Mouse (Mus musculus): Measurements from ENCODE around the gene Vil1. TPM values are rescaled to one million over a fixed set of nuclear protein-coding genes. Genes with fewer than 3 reads are reported as not detected.
A peak's percentile ranks its signal among the peaks of the same experiment; 100 is the strongest.

Gene Vil1
- polyA plus RNA-seq, 1 experiment, result not detected

DNA sequence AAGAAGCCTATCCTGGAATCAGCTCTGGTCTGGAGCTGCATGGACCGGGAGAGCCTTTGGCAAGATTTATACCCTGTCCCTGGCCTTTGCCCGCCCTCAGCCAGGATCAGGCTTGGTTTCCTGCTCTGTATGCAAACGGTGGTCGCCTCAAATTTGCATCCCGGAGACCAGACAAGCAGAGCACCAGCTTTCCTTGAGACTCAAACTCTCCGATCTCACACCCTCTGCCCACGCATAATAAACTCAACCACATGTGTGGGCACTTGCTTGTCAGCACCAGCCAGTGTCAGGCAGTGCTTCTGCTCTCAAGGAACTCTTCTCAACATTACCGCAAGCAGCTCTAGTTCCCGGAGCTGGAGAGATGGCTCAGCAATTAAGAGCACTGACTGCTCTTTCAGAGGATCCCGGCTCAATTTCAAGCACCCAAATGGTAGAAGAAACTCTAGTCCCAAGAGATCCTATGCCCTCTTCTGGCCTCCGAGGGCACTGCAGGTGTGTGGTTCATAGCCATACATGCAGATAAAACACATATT lies 11.2 kb upstream of the Vil1 start:
- H3K27me3 ChIP-seq (ENCODE audit: control insufficient read depth), result no peaks in the 10 kb centered on the region
- H3K36me3 ChIP-seq (ENCODE audit: control insufficient read depth), result peaks cover 32% of the 10 kb centered on the region
- peaks cover 76% of the 10 kb centered on the region for H3K4me1 ChIP-seq (ENCODE audit: control insufficient read depth)
- H3K9me3 ChIP-seq (ENCODE audit: control insufficient read depth, low read length), result peaks cover 2% of the 10 kb centered on the region; the same call in 1 of the 2 replicates
- TF ChIP-seq TAL1 (IDR thresholded peaks at IDR 0.05; ENCODE audit: low read length) (no peak), GATA1 (IDR thresholded peaks at IDR 0.05; ENCODE audit: low read length) (no peak)
- peak overlapping the region; percentile 68 for H3K4me3 ChIP-seq (replicated peaks)

DNA sequence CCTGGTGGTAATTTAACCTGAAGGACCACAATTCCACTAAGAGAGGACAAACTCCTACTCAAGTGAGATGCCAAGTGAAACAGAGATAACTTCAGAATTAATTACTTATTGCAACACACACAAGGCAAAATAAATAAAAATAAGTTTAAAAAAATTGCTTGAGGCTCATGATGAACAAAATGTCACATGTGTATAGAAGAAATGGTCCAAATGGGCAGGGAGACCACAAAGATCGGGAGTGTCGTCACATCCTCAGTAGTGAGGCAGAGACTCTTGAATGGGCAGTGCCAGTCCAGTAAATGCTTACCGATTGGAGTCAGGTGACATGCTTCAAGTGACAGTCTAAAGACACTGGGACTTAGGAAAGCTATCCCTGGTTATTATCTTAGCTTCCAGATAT lies 8.6 kb upstream of the Vil1 start:
- peaks cover 6% of the 10 kb centered on the region for H3K36me3 ChIP-seq (ENCODE audit: control insufficient read depth)
- H3K4me1 ChIP-seq (ENCODE audit: control insufficient read depth), result peaks cover 55% of the 10 kb centered on the region
- no peak overlapping the region for H3K4me3 ChIP-seq (replicated peaks)
- peaks cover 2% of the 10 kb centered on the region; the same call in 1 of the 2 replicates for H3K9me3 ChIP-seq (ENCODE audit: control insufficient read depth, low read length)
- H3K27me3 ChIP-seq (ENCODE audit: control insufficient read depth), result no peaks in the 10 kb centered on the region
- no peak for TF ChIP-seq GATA1 (IDR thresholded peaks at IDR 0.05; ENCODE audit: low read length)
- no peak for TF ChIP-seq TAL1 (IDR thresholded peaks at IDR 0.05; ENCODE audit: low read length)

DNA sequence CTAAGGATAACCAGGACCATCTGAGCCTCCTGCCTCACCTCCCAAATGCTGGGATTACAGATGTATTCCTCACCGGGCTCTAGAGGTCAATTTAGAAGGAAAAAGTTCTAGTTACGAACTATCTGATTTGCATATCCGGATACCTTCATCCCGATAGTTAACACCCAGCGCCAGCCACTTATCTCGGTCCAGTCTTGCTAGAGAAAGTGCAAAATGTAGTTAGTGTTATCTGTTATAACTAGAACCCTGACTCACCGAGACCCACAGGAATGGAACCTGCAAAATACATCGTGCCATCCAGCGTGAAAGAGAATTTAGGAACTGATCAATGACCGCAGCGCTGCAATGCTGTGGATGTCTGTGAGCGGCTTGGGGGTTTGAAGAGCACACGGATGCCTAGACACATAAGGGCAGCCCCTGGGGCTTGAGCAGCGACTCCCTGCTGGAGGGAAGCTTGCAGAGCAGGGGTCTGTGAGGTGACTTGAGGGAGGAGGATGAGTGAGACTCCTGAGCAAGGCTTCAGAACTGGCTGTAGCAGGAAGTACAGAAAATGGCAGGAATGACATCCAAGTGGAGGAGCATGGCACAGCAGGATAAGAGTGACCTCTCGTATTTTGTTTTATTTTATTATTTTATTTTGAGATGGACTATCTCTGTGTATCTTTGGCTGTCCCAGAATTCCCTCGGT lies 8.0 kb upstream of the Vil1 start:
- H3K4me1 ChIP-seq (ENCODE audit: control insufficient read depth), result peaks cover 52% of the 10 kb centered on the region
- TF ChIP-seq TAL1 (IDR thresholded peaks at IDR 0.05; ENCODE audit: low read length) (no peak), GATA1 (IDR thresholded peaks at IDR 0.05; ENCODE audit: low read length) (no peak)

DNA sequence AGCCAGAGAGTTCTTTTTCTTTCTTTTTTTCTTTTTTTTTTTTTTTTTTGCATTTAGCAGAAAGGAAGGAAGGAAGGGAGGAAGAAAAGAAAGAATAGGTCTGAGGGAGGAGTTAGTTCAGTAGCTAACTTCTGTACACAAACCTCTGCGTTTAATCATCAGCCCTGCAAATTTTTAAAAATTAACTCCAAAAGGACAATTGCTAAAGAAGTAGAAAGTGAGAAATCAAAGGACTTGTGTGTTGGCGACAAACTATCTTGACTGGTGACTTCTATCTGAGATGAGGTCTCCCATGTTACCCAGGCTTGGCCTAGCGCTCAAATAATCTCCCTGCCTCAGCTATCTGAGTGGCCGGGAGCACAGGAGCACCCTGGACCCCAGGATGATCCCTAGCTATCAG lies 5.0 kb upstream of the Vil1 start:
- Histone ChIP-seq H3K27me3 (ENCODE audit: control insufficient read depth) (no peaks in the 10 kb centered on the region), H3K4me1 (ENCODE audit: control insufficient read depth) (peaks cover 31% of the 10 kb centered on the region), H3K9me3 (ENCODE audit: control insufficient read depth, low read length) (no peaks in the 10 kb centered on the region), H3K4me3 (replicated peaks) (no peak overlapping the region), H3K36me3 (ENCODE audit: control insufficient read depth) (no peaks in the 10 kb centered on the region)
- TF ChIP-seq TAL1 (IDR thresholded peaks at IDR 0.05; ENCODE audit: low read length) (no peak), GATA1 (IDR thresholded peaks at IDR 0.05; ENCODE audit: low read length) (no peak)

More for the DNA sequence above, 8.0 kb upstream of the Vil1 start:
- Histone ChIP-seq H3K36me3 (ENCODE audit: control insufficient read depth) (peaks cover 2% of the 10 kb centered on the region; the same call in 1 of the 2 replicates), H3K4me3 (replicated peaks) (peak overlapping the region; percentile 40), H3K27me3 (ENCODE audit: control insufficient read depth) (no peaks in the 10 kb centered on the region), H3K9me3 (ENCODE audit: control insufficient read depth, low read length) (peaks cover 2% of the 10 kb centered on the region; the same call in 1 of the 2 replicates)

DNA sequence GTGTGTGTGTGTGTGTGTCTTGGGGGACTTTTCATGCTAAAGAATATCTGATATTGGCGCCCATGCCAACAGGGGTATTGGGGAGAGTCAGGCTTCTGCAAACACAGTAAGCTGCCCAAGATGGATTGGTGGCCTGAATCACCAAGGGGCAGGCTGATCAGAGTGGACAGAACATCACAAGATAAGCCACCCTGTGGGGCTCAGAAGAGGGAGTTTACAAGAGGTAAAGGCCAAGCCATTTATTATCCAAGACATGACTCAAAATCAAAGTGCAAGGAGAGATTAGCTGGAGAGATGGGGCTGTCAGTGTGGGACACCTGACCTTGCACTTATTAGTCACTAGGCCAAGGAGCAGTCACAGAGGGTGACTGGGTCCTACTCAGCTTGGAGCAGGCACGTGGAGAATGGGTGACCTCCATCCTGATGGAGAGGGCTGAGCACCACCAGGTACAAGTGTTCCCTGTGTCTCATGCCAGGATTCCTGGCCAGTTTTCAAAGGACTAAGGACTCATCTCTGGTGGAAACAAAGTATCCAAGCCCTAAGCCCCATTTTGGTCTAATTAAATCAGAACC lies 2.7 kb downstream of the Vil1 start:
- H3K27me3 ChIP-seq (ENCODE audit: control insufficient read depth), result peaks cover 4% of the 10 kb centered on the region; the same call in 1 of the 2 replicates
- peaks cover 19% of the 10 kb centered on the region for H3K4me1 ChIP-seq (ENCODE audit: control insufficient read depth)
- H3K9me3 ChIP-seq (ENCODE audit: control insufficient read depth, low read length), result peaks cover 18% of the 10 kb centered on the region
- no peaks in the 10 kb centered on the region; the same call in 1 of the 2 replicates for H3K36me3 ChIP-seq (ENCODE audit: control insufficient read depth)
- TF ChIP-seq GATA1 (IDR thresholded peaks at IDR 0.05; ENCODE audit: low read length) (no peak), TAL1 (IDR thresholded peaks at IDR 0.05; ENCODE audit: low read length) (no peak)
- H3K4me3 ChIP-seq (replicated peaks), result no peak overlapping the region

DNA sequence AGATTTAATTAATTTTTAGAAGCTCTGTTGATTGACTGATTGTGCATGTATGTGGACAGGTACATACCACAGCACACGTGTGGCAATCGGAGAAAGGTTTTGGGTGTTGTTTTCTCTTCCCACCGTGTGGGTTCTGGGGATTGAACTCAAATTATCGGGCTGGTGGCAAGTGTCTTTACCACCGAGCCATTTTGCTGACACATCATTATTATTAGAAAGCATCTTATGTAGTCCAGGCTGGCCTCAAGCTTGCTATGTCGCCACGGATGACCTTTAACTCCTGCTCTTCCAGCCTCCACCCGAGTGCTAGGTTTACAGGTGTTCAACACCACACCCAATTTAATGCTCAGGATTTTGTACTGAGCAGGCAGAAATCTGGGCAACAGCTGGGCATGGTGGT lies 3.5 kb downstream of the Vil1 start:
- no peaks in the 10 kb centered on the region; the same call in 1 of the 2 replicates for H3K36me3 ChIP-seq (ENCODE audit: control insufficient read depth)
- peaks cover 19% of the 10 kb centered on the region for H3K4me1 ChIP-seq (ENCODE audit: control insufficient read depth)
- TF ChIP-seq GATA1 (IDR thresholded peaks at IDR 0.05; ENCODE audit: low read length) (no peak), TAL1 (IDR thresholded peaks at IDR 0.05; ENCODE audit: low read length) (no peak)
- H3K27me3 ChIP-seq (ENCODE audit: control insufficient read depth), result peaks cover 4% of the 10 kb centered on the region; the same call in 1 of the 2 replicates
- no peak overlapping the region for H3K4me3 ChIP-seq (replicated peaks)
- peaks cover 18% of the 10 kb centered on the region for H3K9me3 ChIP-seq (ENCODE audit: control insufficient read depth, low read length)

DNA sequence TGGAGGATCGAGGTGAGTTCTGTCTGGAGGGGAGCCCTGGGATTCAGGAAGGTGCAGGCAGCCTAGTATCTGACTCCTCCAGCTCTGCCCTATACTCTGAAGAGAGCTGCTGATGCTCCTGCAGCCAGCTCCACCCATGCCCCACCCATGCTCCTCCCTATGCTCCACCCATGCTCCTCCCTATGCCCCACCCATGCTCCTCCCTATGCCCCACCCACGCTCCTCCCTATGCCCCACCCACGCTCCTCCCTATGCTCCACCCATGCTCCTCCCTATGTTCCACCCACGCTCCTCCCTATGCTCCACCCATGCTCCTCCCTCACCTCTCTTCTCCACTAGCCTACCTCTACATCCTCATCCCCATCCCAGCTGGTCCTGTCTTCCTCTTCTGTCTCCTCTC lies 6.0 kb downstream of the Vil1 start:
- Histone ChIP-seq H3K36me3 (ENCODE audit: control insufficient read depth) (no peaks in the 10 kb centered on the region; the same call in 1 of the 2 replicates), H3K4me1 (ENCODE audit: control insufficient read depth) (peaks cover 19% of the 10 kb centered on the region), H3K27me3 (ENCODE audit: control insufficient read depth) (peaks cover 4% of the 10 kb centered on the region; the same call in 1 of the 2 replicates), H3K9me3 (ENCODE audit: control insufficient read depth, low read length) (peaks cover 18% of the 10 kb centered on the region), H3K4me3 (replicated peaks) (no peak overlapping the region)
- TF ChIP-seq GATA1 (IDR thresholded peaks at IDR 0.05; ENCODE audit: low read length) (no peak), TAL1 (IDR thresholded peaks at IDR 0.05; ENCODE audit: low read length) (no peak)

DNA sequence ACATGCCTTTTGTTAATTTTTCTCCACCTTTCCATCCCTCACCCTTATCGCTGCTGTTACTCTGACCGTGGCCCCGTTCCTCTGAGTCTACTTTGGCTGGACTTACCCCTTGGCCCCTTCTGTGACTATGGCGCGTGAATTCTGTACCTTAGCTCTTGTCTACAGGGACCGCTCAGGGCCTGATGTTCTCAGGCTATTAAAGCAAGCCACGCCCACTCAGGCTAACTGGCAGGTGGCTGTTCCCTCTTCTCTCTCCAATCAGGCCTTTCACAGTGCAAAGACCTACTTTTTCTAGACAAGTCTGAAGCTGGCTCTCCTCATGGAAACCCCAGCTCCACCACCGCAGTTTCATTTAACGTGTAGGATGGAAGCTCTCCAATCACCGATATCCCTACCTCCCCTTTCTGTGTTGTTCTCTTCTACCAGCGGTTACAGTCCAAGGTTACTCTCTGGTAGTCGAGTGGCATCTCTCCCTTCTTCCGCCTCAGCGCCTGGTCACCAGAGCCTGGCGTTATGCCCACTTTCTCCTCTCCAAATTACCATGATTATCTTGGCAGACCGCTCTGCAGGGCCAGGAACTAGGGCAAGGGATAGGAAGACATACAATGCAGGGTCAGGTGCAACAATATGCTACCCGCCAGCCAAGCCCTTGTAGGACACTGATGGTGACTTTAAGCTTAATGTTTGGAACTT lies 9.7 kb downstream of the Vil1 start:
- no peaks in the 10 kb centered on the region; the same call in 1 of the 2 replicates for H3K36me3 ChIP-seq (ENCODE audit: control insufficient read depth)
- peaks cover 18% of the 10 kb centered on the region for H3K9me3 ChIP-seq (ENCODE audit: control insufficient read depth, low read length)
- H3K4me1 ChIP-seq (ENCODE audit: control insufficient read depth), result peaks cover 15% of the 10 kb centered on the region
- H3K4me3 ChIP-seq (replicated peaks), result no peak overlapping the region
- peaks cover 4% of the 10 kb centered on the region; the same call in 1 of the 2 replicates for H3K27me3 ChIP-seq (ENCODE audit: control insufficient read depth)
- TF ChIP-seq TAL1 (IDR thresholded peaks at IDR 0.05; ENCODE audit: low read length), result no peak
- TF ChIP-seq GATA1 (IDR thresholded peaks at IDR 0.05; ENCODE audit: low read length), result no peak

DNA sequence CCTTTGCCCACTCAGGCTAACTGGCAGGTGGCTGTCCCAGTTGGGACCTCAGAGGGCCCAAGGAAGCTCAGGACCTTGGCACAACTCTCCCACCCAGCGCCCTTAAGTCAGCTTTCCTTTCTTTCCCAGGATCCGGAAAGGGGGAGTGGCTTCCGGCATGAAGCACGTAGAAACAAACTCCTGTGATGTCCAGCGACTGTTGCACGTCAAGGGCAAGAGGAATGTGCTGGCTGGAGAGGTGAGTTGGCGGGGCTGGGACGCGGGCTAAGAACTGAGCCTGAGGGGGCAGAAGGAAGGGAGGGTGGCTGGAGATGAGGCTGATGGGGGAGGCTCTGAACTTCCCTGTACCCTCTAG lies 10.2 kb downstream of the Vil1 start:
- H3K9me3 ChIP-seq (ENCODE audit: control insufficient read depth, low read length), result peaks cover 16% of the 10 kb centered on the region
- no peaks in the 10 kb centered on the region; the same call in 1 of the 2 replicates for H3K36me3 ChIP-seq (ENCODE audit: control insufficient read depth)
- TF ChIP-seq GATA1 (IDR thresholded peaks at IDR 0.05; ENCODE audit: low read length) (no peak), TAL1 (IDR thresholded peaks at IDR 0.05; ENCODE audit: low read length) (no peak)
- peaks cover 10% of the 10 kb centered on the region for H3K4me1 ChIP-seq (ENCODE audit: control insufficient read depth)
- H3K4me3 ChIP-seq (replicated peaks), result no peak overlapping the region
- peaks cover 4% of the 10 kb centered on the region; the same call in 1 of the 2 replicates for H3K27me3 ChIP-seq (ENCODE audit: control insufficient read depth)

All from erythroblast, embryonic 14.5 days (primary cell).